Mouse (Mus musculus) MEL (cell line): ENCODE data around the gene Nkiras2. TPM values are rescaled to one million over a fixed set of nuclear protein-coding genes. Genes with fewer than 3 reads are reported as not detected.

Experiments
- DNase-seq: peaks from one replicate; pipeline ENCODE4 v3.0.0; 2011; ENCODE audit warnings: low read depth, low spot score
- H3K27ac ChIP-seq: 2 replicates; pipeline ENCODE4 v1.5.1; 2012; ENCODE audit warnings: low read depth, mild to moderate bottlenecking, control low read depth, low read length, moderate library complexity; ENCODE audit not compliant: control insufficient read depth
- H3K27me3 ChIP-seq, 2 experiments: fragments of 150-350 bp in 1 of 2; sonication (generic) in 1 of 2; 2 replicates each; pipeline ENCODE4 v1.6.1; 2012; ENCODE audit warnings: low read length in 2 of 2, mild to moderate bottlenecking in 2 of 2, improper control_type of control experiment in 1 of 2, moderate library complexity in 1 of 2; ENCODE audit not compliant: insufficient read depth in 2 of 2, control insufficient read depth in 1 of 2
- H3K36me3 ChIP-seq, 2 experiments: 2 replicates each; pipeline ENCODE4 v1.6.1; 2012 to 2014; ENCODE audit warnings: low read length in 2 of 2, improper control_type of control experiment in 1 of 2, inconsistent platforms in 1 of 2, mild to moderate bottlenecking in 1 of 2; ENCODE audit not compliant: insufficient read depth in 2 of 2, control insufficient read depth in 1 of 2
- H3K4me1 ChIP-seq, 2 experiments: fragments of 150-350 bp in 1 of 2; sonication (generic) in 1 of 2; 2 replicates each; pipeline ENCODE4 v1.6.1; 2012; ENCODE audit warnings: low read length in 2 of 2, improper control_type of control experiment in 1 of 2, mild to moderate bottlenecking in 1 of 2; ENCODE audit not compliant: insufficient read depth in 2 of 2, control insufficient read depth in 1 of 2
- H3K4me3 ChIP-seq, 2 experiments: fragments of 150-350 bp in 1 of 2; sonication (generic) in 1 of 2; 2 replicates each; pipeline ENCODE4 v1.5.1; 2012; ENCODE audit warnings: low read depth in 2 of 2, low read length in 2 of 2, mild to moderate bottlenecking in 2 of 2, moderate library complexity in 2 of 2, control low read depth in 1 of 2, improper control_type of control experiment in 1 of 2; ENCODE audit not compliant: control insufficient read depth in 1 of 2, insufficient read depth in 1 of 2
- H3K79me2 ChIP-seq: 2 replicates; pipeline ENCODE4 v1.6.1; 2012; ENCODE audit warnings: mild to moderate bottlenecking, low read length, moderate library complexity; ENCODE audit not compliant: control insufficient read depth, poor library complexity, insufficient read depth
- H3K9ac ChIP-seq: 2 replicates; pipeline ENCODE4 v1.6.1; 2012; ENCODE audit warnings: low read depth, mild to moderate bottlenecking, control low read depth, low read length, moderate library complexity; ENCODE audit not compliant: control insufficient read depth, poor library complexity, severe bottlenecking
- H3K9me3 ChIP-seq: fragments of 150-350 bp; sonication (generic); replicated peaks from 2 replicates; pipeline ENCODE4 v1.6.1; 2012; ENCODE audit warnings: mild to moderate bottlenecking, low read length, improper control_type of control experiment, moderate library complexity; ENCODE audit not compliant: insufficient read depth
- CHD1 ChIP-seq: IDR thresholded peaks from 2 replicates; pipeline ENCODE4 v1.6.1; 2012; ENCODE audit warnings: low read depth, mild to moderate bottlenecking, inconsistent platforms, low read length, improper control_type of control experiment
- ETS1 ChIP-seq: IDR thresholded peaks from 2 replicates; pipeline ENCODE4 v1.6.1; 2012; ENCODE audit warnings: low read depth, mild to moderate bottlenecking, inconsistent platforms, low read length, improper control_type of control experiment, moderate library complexity
- GABPA ChIP-seq: IDR thresholded peaks from 2 replicates; pipeline ENCODE4 v1.6.1; 2012; ENCODE audit warnings: low read depth, mild to moderate bottlenecking, inconsistent platforms, low read length, improper control_type of control experiment, moderate library complexity
- HCFC1 ChIP-seq: IDR thresholded peaks from 2 replicates; pipeline ENCODE4 v1.6.1; 2012; ENCODE audit warnings: low read depth, mild to moderate bottlenecking, inconsistent platforms, low read length, improper control_type of control experiment, moderate library complexity
- MXI1 ChIP-seq: IDR thresholded peaks from 2 replicates; pipeline ENCODE4 v1.6.1; 2011; ENCODE audit warnings: mild to moderate bottlenecking, low read depth, low read length, improper control_type of control experiment
- MYB ChIP-seq: IDR thresholded peaks from 2 replicates; pipeline ENCODE4 v1.6.1; 2011; ENCODE audit warnings: mild to moderate bottlenecking, low read depth, low read length, improper control_type of control experiment
- POLR2A ChIP-seq, 2 experiments: IDR thresholded peaks; 2 replicates each; pipeline ENCODE4 v1.6.1; 2011 to 2012; ENCODE audit warnings: low read length in 2 of 2, mild to moderate bottlenecking in 2 of 2, control low read depth in 1 of 2, improper control_type of control experiment in 1 of 2, low read depth in 1 of 2, moderate library complexity in 1 of 2; ENCODE audit not compliant: control insufficient read depth in 1 of 2, insufficient read depth in 1 of 2, poor library complexity in 1 of 2
- POLR2AphosphoS2 ChIP-seq: IDR thresholded peaks from 2 replicates; pipeline ENCODE4 v1.6.1; 2011; ENCODE audit warnings: low read length, improper control_type of control experiment
- POLR2AphosphoS5 ChIP-seq: IDR thresholded peaks from 2 replicates; pipeline ENCODE4 v1.6.1; 2012; ENCODE audit warnings: low read depth, borderline replicate concordance, mild to moderate bottlenecking, inconsistent platforms, low read length, moderate library complexity, mixed read lengths
- RCOR1 ChIP-seq: IDR thresholded peaks from 2 replicates; pipeline ENCODE4 v1.6.1; 2012; ENCODE audit warnings: low read depth, mild to moderate bottlenecking, inconsistent platforms, low read length, improper control_type of control experiment
- SMC3 ChIP-seq: IDR thresholded peaks from 2 replicates; pipeline ENCODE4 v1.6.1; 2011; ENCODE audit warnings: low read depth, low read length, improper control_type of control experiment
- TAL1 ChIP-seq: IDR thresholded peaks from 2 replicates; pipeline ENCODE4 v1.6.1; 2012; ENCODE audit warnings: mild to moderate bottlenecking, inconsistent platforms, low read length, moderate library complexity, mixed read lengths
- TCF12 ChIP-seq: IDR thresholded peaks from 2 replicates; pipeline ENCODE4 v1.6.1; 2014; ENCODE audit warnings: low read depth, mild to moderate bottlenecking, inconsistent platforms, low read length, improper control_type of control experiment, moderate library complexity
- USF2 ChIP-seq, 2 experiments: IDR thresholded peaks; 2 replicates each; pipeline ENCODE4 v1.6.1; 2011 to 2012; ENCODE audit warnings: improper control_type of control experiment in 2 of 2, low read length in 2 of 2, borderline replicate concordance in 1 of 2, inconsistent platforms in 1 of 2, low read depth in 1 of 2, mild to moderate bottlenecking in 1 of 2; ENCODE audit not compliant: insufficient read depth in 1 of 2
- ZMIZ1 ChIP-seq: IDR thresholded peaks from 2 replicates; pipeline ENCODE4 v1.6.1; 2012; ENCODE audit warnings: low read depth, mild to moderate bottlenecking, inconsistent platforms, low read length, improper control_type of control experiment, moderate library complexity
- polyA plus RNA-seq, 2 experiments: library from polyadenylated mRNA; stranded (reverse) in 1 of 2; unstranded in 1 of 2; fragments of >175 nt in 1 of 2; fragments of >200 nt in 1 of 2; gene quantifications; 2 replicates each; pipeline versions ENCODE4 v1.2.1 to v1.2.4; 2012; ENCODE audit warnings: low replicate concordance in 2 of 2, low read depth in 1 of 2; ENCODE audit not compliant: insufficient read length in 2 of 2, insufficient read depth in 1 of 2, missing spikeins in 1 of 2
- total RNA-seq: library from RNA; depleted of rRNA; stranded (reverse); fragments of 300-350 nt; gene quantifications from 2 replicates; pipeline ENCODE4 v1.2.3, GENCODE M21; 2012

Nkiras2 gene
- total and polyA plus RNA-seq, 3 experiments, result 37.1 to 49.9 TPM; not detected in 1

DNA sequence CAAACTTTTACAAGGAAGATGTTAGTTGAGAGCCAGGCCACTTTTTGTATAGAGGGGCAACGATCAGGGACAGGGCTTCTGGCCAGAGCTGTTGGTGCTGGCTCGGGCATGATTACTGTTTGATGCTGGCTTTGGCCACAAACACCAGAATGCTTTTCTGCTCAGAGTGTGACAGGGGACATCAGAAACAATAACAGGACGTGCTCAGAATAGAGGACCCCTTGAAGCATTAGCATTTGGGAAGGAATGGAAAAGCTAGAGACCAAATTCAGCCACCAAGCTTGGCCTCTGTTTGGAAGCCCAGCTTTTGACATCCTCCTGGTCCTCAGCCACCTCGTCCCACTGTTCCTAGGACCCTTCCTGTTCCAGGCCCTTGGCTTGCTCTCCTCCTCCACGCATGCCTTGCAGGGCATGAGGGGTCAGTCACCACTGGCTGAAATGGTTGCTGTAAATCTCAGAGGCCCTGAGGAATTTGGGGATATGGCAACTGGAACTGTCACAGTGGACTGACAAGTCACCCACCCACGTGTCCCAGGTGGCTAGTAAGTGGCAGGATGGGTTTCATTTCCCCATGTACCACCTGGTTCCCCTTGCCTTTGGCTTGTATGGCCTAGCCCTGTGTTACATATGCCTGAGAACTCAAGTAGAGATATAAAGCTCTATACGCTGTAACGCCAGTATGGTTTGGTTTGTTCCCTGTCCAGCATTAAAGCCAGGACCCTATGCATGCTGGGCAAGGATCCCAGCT is 41.0 kb upstream of the Nkiras2 start:
- DNase-seq, result no peak

DNA sequence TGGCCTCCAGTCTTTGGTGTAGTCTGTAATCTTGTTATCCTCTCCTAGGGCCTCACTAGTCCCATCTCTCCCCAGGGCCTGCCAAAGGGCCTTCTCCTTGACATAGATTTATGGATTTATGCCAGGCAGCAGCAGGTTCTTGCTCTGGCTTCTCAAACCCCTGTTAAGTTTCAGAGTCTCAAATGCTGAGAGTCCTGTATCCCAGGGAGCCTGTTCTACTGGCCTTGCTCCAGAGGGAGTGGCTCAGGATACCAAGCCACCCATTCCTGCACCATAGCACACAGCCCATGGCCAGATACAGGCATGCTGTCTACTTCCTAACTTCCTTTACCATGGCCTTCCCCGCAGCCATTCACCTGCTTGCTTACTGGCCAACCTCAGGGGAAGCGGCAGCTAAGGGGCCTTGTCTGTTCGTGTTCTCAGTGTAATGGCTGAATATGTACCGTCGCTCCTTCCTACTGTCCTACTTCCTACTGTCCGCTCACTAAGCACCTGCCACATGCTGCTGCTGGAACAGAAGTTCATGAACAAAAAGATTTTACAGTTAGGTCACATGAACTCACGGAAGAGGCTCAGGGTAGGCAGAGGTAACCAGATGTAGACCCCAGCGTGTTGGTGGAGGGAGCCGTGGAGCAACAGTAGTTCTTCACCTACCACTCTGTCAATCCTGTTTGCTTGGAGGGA is 39.8 kb upstream of the Nkiras2 start:
- Histone ChIP-seq H3K27me3 (no peaks in the 10 kb centered on the region), H3K27ac (no peak overlapping the region), H3K4me1 (peaks cover 9 to 14% of the 10 kb centered on the region in 2 experiments), H3K9ac (no peak overlapping the region), H3K4me3 (no peak overlapping the region), H3K79me2 (no peaks in the 10 kb centered on the region; the same call in 1 of the 2 replicates), H3K36me3 (peaks cover 10 to 15% of the 10 kb centered on the region in 2 experiments), H3K9me3 (no peaks in the 10 kb centered on the region)
- DNase-seq, result no peak
- no peak for TF ChIP-seq POLR2A (IDR thresholded peaks at IDR 0.05; ENCODE audit: control insufficient read depth in 1 of 2, insufficient read depth in 1 of 2, low read depth in 1 of 2, low read length in 2 of 2, poor library complexity in 1 of 2)
- no peak for TF ChIP-seq TAL1

More for the DNA sequence above, 41.0 kb upstream of the Nkiras2 start:
- H3K4me3 ChIP-seq, result no peak overlapping the region
- H3K9me3 ChIP-seq, result no peaks in the 10 kb centered on the region
- peaks cover 5 to 17% of the 10 kb centered on the region in 2 experiments for H3K36me3 ChIP-seq
- H3K4me1 ChIP-seq, result peaks cover 9 to 18% of the 10 kb centered on the region in 2 experiments
- no peaks in the 10 kb centered on the region for H3K27me3 ChIP-seq
- no peak overlapping the region for H3K27ac ChIP-seq
- no peak overlapping the region for H3K9ac ChIP-seq
- H3K79me2 ChIP-seq, result no peaks in the 10 kb centered on the region; the same call in 1 of the 2 replicates
- TF ChIP-seq MYB (no peak), POLR2AphosphoS2 (0 out of 2 replicates have a peak, but pooled peaks have one; percentile 15)

DNA sequence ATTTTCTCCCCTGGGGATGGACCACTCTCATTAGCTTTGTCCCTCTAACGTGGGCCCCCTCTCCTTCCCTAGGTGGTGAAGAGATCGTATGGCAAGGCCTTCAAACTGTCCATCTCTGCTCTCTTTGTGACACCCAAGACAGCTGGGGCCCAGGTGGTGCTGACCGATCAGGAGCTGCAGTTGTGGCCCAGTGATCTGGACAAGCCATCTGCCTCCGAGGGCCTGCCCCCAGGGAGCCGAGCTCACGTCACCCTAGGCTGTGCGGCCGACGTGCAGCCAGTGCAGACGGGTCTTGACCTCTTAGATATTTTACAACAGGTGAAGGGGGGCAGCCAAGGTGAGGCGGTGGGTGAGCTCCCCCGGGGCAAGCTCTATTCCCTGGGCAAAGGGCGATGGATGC is 38.8 kb upstream of the Nkiras2 start:
- Histone ChIP-seq H3K79me2 (no peaks in the 10 kb centered on the region), H3K9me3 (no peaks in the 10 kb centered on the region), H3K4me3 (no peak overlapping the region), H3K9ac (no peak overlapping the region), H3K27ac (no peak overlapping the region), H3K36me3 (peaks cover 13 to 14% of the 10 kb centered on the region in 2 experiments), H3K27me3 (no peaks in the 10 kb centered on the region), H3K4me1 (peaks cover 7 to 11% of the 10 kb centered on the region in 2 experiments)
- no peak for TF ChIP-seq TAL1
- TF ChIP-seq POLR2AphosphoS5, result no peak
- TF ChIP-seq GABPA, result no peak
- TF ChIP-seq SMC3, result no peak
- no peak for TF ChIP-seq ZMIZ1
- no peak for TF ChIP-seq TCF12
- no peak for TF ChIP-seq POLR2AphosphoS2
- TF ChIP-seq CHD1, result no peak
- TF ChIP-seq HCFC1, result no peak
- TF ChIP-seq ETS1, result no peak
- TF ChIP-seq USF2 (IDR thresholded peaks at IDR 0.05; ENCODE audit: borderline replicate concordance in 1 of 2, insufficient read depth in 1 of 2, low read depth in 1 of 2, low read length in 2 of 2), result no peak
- TF ChIP-seq RCOR1, result no peak
- TF ChIP-seq POLR2A (IDR thresholded peaks at IDR 0.05; ENCODE audit: control insufficient read depth in 1 of 2, insufficient read depth in 1 of 2, low read depth in 1 of 2, low read length in 2 of 2, poor library complexity in 1 of 2), result no peak; a peak in 1 of 4 replicates
- TF ChIP-seq MXI1, result no peak
- DNase-seq, result no peak
